Mouse (Mus musculus) cerebellum, postnatal 36 days (tissue): ENCODE data around the gene Mocs3.

Experiments
- DNase-seq, 2 experiments: peaks; one replicate each; pipeline ENCODE4 v3.0.0; 2021 to 2022; ENCODE audit warnings: mixed read lengths in 2 of 2

Mocs3 gene

GRCm38 (mm10) chr2:168230026-168230728 lies at the start of gene Mocs3, which contains the start of the genes Gm20716 and Dpm1:
Mocs3 (plus strand) TSS chr2:168230622.
Gm20716 (minus strand) TSS chr2:168230364.
Dpm1 (minus strand) TSS chr2:168230591.
- DNase-seq: peak; percentile 80 to 89

GRCm38 (mm10) chr2:168191856-168192255 lies 38.6 kb upstream of the Mocs3 start:
- no peak for DNase-seq

DNA sequence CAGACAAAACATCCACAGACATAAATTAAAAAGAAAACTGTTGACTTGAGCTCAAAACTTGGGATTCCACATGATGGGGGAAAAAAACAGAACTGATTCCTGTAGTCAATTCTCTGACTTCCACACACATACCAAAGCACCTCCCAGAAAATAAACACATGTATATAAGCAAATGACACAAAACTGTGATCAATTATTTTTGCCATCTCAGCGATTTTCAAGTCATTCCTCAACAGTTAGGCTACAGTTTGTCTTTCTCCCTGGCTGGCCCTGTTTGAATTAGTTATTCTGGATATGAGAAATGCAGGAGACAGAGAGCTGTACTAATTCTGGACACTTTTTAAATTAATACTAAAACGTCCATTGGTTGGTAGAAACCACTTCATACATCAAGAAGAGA lies 36.7 kb upstream of the Mocs3 start:
- no peak for DNase-seq

DNA sequence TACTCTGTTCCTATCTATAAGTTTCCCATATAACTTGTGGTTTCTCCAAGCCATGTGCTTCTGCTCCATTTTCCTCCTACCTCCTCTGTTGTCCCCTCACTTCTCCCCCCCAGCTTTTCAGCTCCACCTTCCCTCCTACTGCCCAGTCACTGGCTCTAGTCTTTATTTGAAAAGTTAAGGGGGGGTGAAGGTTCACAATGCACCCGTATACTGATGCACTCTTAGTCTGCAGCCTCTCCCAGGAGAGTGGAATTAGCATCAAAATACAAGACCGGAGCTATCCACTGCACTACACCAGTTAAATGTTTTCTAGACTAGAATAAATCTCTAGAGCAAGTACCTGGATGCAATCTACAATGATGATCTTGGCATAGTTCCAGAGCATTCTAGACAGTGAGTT lies 34.7 kb upstream of the Mocs3 start:
- no peak for DNase-seq

GRCm38 (mm10) chr2:168198421-168198820 lies 32.0 kb upstream of the Mocs3 start:
- no peak for DNase-seq

DNA sequence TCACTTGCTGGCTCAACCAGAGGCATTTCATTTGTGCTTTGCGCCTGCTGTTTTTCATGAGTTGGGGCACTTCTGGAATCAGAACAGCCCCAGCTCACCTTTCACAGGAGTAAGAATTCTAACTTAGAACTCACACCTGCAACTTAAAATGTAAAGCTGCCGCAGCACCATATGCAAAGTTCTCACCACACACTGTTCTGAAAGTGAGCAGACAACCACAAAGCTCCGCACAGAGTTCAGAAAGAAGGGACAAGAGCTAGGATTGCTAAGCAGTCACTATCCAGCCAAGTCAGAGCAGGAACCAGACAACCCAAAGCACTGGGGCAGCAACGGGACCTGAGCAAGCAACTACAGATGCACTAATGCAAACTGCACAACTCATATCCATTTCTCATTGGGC lies 30.9 kb upstream of the Mocs3 start:
- no peak for DNase-seq

DNA sequence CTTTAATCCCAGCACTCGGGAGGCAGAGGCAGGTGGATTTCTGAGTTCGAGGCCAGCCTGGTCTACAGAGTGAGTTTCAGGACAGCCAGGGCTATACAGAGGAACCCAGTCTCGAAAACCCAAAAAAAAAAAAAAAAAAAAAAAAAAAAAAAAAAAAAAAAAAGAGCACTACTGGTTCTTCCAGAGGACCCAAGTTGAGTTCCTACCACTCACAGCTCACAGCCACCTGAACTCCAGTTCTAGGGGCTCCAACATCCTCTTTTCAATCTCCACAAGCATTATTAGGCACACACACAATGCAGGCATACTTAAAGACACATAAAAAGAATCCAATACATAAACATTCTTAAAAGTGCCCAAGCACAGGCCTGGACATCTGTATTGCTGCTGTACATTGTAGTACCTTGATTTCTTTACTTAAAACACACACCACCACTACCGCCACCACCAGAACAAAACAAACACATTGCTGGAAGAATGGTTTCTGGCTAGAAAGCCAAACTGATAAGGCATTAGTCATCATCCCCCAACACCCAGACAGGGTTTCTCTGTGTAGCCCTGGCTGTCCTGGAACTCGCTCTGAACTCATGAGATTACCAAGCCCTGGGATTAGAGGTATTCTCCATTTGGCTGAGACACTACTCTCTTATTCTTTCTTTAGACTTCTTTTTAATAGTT lies 30.3 kb upstream of the Mocs3 start:
- no peak for DNase-seq

GRCm38 (mm10) chr2:168204476-168204999 lies 25.9 kb upstream of the Mocs3 start:
- DNase-seq: no peak

- peak; percentile 82 to 84 for DNase-seq
Observed at GRCm38 (mm10) chr2:168205265-168205664, 25.2 kb upstream of the Mocs3 start.

DNA sequence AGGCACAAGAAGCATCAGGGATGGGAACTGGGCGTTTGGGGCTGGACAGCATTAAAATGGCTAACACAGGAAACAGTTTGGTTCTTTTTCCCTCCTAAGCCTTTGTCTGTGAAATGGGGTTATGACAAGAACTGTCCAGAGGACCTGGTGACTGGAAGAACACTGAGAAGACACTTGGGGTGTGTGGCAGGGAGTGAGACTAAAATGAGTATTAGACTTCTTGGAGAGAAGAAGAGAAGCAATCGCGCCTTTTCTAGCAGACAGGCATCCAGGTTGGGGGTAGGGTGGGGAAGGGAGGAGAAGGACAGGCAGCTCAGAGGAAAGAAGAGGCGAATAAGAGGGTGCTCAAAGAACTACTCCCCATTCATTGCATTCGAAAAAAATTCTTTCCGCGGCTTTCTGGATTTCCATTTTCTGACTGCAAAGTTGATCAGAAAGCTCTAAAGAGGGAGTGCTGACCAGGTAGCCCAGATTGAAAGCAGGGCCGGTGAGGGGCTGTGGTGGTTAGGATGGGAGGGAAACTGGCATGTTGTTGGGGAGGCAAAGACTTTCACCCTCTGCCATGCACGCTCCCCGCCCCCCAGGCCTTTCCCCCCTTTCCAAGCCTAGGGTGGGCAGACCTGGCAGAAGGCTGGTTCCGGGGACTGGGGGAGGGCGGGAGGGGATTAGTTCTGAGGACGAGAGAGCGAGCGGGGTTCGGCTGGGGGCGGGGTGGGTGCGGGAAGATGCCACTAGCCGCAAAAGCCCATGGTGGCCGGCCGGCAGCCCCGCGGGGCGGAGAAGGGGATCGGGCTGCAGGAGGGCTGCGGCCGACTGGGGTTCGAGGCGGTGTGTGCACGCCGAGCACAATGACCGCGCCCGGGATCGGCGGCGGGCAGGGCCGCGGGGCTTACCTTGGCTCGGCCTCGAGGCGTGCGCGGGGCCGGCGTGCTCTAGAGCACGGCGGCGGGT lies 24.5 kb upstream of the Mocs3 start:
- peak; percentile 31 to 44 for DNase-seq

- peak; percentile 89 to 91 for DNase-seq
Observed at GRCm38 (mm10) chr2:168206725-168207644, 23.4 kb upstream of the Mocs3 start, which contains the start of gene Adnp. Adnp (minus strand) TSS chr2:168207112.

GRCm38 (mm10) chr2:168207883-168208282 lies 22.5 kb upstream of the Mocs3 start:
- DNase-seq: no peak

DNA sequence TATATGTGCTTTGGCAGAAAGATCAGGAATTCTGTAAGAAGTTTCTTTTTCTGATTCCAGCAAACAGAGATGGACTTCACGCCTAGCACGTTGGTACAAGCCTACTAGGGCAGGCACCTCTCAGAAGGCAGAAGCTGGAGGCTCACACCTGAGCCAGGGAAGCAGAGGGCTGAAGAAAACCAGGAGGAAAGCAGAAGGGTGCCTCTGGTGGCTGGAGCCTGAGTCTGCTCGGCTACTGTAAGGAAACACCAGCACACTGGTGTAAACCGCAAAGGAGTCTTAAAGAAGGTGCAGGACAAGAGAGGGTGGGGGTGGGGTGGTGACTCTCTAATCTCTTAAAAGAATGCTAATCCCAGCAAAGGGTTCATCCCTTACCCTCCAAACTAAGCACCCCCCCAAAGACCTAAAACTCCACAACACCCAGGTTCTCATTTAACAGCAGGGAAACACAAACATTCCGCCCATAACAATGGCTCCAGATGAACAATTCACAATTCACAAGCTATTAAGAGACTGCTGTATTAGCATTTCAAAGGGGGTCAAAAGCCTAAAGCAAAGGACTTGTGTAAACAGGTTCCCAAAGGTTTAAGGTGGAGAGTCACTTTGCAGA lies 16.5 kb upstream of the Mocs3 start:
- no peak for DNase-seq

DNA sequence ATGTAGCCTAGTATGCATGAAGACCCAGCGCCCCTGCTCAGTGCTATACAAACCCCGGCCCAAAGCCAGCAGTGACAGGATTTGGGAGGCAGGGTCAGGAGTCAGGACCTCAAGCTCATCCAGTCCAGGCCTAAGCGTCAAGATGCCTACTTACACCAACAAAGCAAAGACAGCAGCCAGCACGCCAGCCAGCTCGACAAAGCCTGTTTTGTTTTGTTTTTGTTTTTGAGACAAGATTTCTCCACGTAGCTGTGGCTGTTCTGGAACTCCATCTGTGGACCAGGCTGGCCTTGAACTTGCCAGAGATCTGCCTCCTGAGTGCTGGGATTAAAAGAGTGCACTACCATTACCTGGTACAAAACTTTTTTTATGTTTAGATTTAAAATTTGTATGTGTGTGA lies 7.1 kb upstream of the Mocs3 start:
- DNase-seq: no peak

DNA sequence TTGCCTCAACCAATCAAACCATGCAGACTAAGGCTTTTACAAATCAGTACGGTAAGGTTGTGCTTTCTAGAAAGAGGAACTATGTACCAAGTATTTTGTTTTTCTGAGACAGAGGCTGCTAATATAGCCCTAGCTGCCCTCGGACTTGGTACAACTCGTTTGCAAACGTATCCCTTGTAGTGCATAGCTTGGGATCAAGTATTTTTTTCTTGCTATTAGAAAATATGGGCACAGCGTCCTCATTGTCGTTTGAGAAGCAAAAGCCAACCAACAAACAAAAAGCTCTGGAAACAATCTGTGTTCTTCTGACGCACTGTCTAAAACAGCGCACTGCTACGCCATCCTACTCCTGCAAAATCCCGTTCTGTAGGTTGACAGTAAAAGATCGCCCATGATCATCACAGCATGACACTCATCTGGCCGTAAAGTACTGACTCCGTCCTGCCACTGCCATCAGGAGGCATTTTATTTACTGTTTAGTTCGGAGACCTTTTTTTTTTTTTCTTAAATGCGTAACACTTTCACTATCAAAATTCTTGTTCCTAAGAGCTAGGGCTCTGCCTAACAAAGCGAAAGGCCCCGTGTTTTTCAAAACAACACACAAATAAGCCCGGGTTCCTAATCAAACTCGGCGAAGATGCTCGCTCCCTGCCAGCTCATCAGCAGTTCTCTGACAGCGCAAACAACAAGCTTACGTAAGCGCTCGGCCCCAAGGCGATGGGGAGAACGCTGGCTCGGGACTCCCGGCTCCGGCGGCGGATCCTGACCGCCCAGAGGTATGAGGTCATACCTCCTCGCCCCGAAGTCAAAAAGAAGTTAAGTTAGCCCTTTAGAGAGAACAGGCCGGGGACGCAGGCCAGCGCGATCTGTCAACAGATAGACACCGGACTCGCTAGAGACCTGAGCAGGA lies 1.1 kb upstream of the Mocs3 start:
- DNase-seq: peak; percentile 41 to 48

DNA sequence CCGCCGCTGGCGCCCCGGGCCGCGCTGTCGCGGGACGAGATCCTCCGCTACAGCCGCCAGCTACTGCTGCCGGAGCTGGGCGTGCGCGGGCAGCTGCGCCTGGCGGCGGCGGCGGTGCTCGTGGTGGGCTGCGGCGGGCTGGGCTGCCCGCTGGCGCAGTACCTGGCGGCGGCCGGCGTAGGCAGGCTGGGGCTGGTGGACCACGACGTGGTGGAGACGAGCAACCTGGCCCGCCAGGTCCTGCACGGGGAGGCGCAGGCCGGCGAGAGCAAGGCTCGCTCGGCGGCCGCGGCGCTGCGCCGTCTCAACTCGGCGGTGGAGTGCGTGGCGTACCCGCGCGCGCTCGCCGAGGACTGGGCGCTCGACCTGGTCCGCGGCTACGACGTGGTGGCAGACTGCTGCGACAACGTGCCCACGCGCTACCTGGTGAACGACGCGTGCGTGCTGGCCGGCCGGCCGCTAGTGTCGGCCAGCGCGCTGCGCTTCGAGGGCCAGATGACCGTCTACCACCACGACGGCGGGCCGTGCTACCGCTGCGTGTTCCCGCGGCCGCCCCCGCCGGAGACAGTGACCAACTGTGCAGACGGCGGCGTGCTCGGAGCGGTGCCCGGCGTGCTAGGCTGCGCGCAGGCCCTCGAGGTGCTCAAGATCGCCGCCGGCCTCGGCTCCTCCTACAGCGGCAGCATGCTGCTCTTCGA lies 500 bp downstream of the Mocs3 start:
- DNase-seq: peak; percentile 24 to 40

- DNase-seq: peak in 1 of 2 experiments; percentile 19
Observed at GRCm38 (mm10) chr2:168231471-168231829, 1.0 kb downstream of the Mocs3 start.

GRCm38 (mm10) chr2:168233286-168233685 lies 2.9 kb downstream of the Mocs3 start:
- no peak for DNase-seq

DNA sequence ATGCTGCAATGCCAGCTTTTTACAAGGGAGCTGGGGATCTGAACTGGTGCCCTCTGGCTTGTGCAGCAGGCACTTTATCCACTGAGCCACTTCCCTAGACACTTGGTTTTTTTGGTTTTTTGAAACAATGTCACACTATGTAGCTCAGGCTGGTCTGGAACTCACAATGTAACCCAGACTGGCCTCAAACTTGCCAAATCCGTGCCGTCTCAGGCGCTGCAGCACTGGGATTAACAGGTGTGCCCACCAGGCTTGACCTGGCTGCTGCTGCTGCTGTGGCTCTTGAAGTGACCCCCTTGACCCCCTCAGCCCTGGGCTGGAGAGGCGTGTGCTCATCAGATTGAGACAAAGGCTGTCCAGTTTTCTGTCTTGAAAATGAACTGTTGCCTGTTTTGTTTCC lies 7.9 kb downstream of the Mocs3 start:
- DNase-seq: no peak

DNA sequence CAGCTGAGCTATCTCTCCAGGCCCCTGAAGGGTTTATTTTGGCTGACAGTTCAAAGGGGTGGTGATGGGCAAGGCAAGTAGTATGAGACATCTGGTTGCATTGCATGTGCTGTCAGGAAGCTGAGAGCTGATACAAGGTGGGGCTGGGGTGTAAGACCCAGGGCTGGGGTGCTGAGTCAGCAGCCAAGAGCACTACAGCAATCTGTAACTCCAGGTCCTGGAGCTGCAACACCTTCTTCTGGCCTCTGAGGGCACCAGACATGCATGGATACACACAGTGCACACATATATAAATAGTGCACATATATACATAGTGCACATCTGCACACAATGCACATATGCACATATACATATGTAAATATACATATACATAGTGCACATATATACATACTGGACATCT lies 12.4 kb downstream of the Mocs3 start:
- DNase-seq: no peak
